Mouse (Mus musculus) telencephalon, adult 2 months (tissue): Measurements from ENCODE around the gene Llgl2.

Experiments used
- DNase-seq: peaks from one replicate; pipeline ENCODE4 v3.0.0-alpha.2; 2011; ENCODE audit warnings: low read depth, low spot score

Llgl2 gene

GRCm38 (mm10) chr11:115808696-115809310 lies 15.0 kb upstream of the Llgl2 start:
- no peak for DNase-seq

GRCm38 (mm10) chr11:115809311-115809781 lies 14.5 kb upstream of the Llgl2 start:
- no peak for DNase-seq

- DNase-seq, result no peak
These were observed 13.5 kb upstream of the Llgl2 start for GRCm38 (mm10) chr11:115810377-115810776.

- no peak for DNase-seq
These were observed 12.3 kb upstream of the Llgl2 start for GRCm38 (mm10) chr11:115811381-115812093.

- DNase-seq, result no peak
These were observed 11.8 kb upstream of the Llgl2 start for GRCm38 (mm10) chr11:115812095-115812494.

- DNase-seq, result no peak
These were observed 11.1 kb upstream of the Llgl2 start for GRCm38 (mm10) chr11:115812533-115813420.

GRCm38 (mm10) chr11:115813507-115814296 lies 10.1 kb upstream of the Llgl2 start, which contains the start of gene Caskin2:
Gene Caskin2 (minus strand): TSS chr11:115813639.
- DNase-seq, result peak; percentile 64

- no peak for DNase-seq
These were observed 9.0 kb upstream of the Llgl2 start, which contains the start of gene Tsen54 for GRCm38 (mm10) chr11:115814605-115815450. Gene Tsen54 (plus strand): TSS chr11:115814724.

DNA sequence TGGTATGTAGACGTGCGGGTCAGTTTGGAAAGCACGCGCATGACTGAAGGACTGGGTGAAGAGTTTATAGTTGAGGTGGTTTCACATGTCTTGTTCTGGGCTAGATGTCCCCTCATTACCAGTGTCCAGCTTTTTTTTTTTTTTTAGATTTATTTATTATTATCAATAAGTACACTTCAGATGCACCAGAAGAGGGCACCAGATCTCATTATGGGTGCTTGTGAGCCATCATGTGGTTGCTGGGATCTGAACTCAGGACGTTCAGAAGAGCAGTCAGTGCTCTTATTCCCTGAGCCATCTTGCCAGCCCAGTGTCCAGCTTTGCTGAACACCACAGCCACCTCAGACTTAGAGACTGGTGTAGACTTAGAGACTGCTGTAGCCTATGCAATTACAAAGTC lies 6.5 kb upstream of the Llgl2 start:
- no peak for DNase-seq

- DNase-seq, result no peak
These were observed 3.8 kb upstream of the Llgl2 start for GRCm38 (mm10) chr11:115819915-115820623.

GRCm38 (mm10) chr11:115821001-115821400 lies 2.8 kb upstream of the Llgl2 start:
- DNase-seq, result no peak

- no peak for DNase-seq
These were observed 964 bp downstream of the Llgl2 start for GRCm38 (mm10) chr11:115824813-115825212.

DNA sequence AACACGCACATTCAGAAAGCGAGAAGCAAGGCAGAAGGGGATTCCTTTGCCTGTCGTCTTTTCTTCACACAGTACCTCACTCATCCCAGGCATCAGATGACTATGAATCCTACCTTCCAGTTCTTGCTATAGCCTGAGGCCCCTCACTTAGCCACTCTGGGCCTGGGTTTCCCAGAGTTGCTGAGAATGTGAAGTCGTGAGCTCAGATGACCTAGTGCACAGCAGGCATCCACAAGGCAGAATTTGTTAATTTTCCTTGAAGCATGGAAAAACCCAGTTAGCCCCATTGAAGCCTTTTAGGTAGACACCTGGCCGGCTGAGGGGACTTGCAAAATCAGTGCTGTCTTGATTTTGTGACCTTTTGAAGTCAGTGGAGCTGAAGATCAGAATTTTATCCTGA lies 2.6 kb downstream of the Llgl2 start:
- DNase-seq, result no peak

DNA sequence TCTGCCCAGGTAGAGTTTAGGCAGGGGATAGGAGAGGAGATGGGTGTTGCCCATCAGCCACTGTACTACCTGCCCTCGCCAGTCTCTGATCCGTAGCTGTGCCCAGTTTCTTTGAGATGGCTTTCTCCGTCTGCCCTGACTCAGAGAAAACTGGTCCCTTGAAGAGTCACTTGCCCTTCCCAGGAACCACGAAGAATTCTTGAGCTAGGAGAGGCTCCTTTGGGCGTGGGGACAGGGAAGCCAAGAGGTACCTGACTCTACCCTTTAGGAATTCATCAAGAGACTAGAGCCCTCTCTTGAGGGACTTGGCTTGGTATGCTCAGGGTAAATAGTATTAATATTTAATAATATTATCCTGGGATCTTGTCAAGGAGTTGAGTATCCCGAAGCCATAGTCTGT lies 3.8 kb downstream of the Llgl2 start:
- DNase-seq, result no peak

DNA sequence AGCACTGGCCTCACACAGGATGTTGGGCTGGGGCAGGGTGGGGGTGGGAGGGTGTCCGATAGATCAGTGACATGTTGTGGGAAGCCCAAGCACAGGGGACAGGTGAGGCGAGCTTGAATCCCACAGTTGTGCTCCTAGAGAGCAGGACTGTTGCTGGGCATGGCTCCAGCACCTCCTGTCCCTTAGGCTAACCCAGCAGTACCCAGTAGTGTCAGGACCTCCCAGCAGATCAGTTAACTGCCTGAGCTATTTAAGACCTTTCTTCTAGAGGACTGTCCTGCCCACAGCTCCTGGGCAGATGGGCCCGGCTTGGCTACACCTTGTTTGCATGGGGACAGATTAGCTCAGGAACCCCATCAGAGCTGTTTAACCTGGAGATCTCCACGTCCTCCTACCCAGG lies 5.2 kb downstream of the Llgl2 start:
- DNase-seq, result no peak

DNA sequence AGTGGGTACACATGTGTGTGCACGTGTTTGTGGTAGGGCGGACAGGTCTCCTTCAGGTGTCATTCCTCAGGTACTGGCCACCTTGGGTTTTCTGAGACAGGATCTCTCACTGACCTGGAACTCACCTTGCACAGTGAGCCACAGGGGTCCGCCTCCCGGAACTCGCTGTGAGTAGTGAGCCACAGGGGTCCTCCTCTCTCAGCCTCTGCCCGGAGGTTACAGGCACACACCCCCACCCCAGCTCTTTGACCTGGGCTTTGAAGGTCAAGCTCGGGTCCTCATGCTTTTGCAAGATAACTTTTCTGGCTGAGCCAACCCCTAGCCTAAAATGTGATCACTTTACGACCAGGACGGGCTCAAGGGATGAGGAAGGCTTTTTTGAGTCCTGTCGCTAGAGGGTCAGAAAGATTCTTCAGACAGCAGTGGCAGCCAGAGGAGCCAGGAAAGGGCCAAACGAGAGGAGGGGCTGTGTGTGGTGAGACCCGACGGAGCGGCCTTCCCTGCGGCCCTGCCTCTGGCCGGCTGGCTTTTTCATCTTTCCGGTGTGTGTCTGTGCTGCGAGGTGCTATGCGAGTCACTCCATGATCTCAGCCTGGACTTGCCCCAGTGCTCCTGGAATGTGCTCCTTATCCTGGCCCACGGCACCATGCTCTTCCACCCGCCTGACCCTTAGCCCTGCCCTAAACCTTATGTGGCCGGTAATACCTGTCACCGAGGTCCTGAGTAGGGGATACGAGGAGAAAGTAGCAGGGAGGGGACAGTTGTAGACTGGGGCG lies 6.9 kb downstream of the Llgl2 start:
- DNase-seq, result no peak

DNA sequence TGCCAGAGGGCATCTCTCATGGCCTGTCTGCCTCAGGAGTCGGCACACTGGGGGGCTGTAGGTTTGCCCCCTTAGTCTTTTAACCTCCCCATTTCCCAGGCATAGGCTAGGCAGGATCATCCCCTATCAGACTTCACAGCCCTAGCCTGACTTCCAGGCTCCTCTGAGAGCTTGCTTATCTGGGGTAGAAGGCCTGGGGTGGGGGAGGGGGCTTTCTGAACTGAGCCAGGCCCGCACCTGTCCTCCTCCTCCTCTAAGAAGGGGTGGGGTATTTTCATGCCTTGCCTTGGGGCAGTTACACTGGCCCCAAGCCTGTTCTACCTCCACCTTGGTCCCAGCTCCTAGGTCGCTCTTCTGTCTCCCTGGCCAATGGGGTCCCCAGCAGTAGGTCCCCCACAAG lies 7.7 kb downstream of the Llgl2 start:
- DNase-seq, result no peak

GRCm38 (mm10) chr11:115832064-115832463 lies 8.2 kb downstream of the Llgl2 start:
- no peak for DNase-seq

DNA sequence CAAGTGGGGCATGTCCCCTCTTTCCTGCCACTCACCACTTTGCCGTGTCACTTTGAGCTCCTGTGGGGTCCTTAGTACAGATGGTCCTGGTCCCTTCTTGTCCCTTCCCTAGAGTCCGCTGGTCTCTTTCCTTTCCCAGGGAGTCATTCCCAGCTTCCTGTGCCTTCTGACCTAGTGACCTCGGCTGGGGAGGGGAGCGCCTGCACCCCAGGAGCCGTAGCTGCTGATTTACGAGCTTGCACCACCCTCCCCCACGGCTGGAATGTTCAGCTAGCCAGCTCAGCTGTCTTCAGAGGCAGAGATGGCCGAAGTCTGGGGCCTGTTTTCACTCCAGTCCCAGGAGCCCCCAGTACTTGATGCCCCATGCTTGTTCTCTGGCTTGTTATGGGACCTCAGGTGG lies 8.7 kb downstream of the Llgl2 start:
- no peak for DNase-seq
